Mouse (Mus musculus) left cerebral cortex, adult 8-10 months (tissue): ENCODE results near the gene Psme1. TPM values are rescaled to one million over a fixed set of nuclear protein-coding genes. Genes with fewer than 3 reads are reported as not detected.

Source experiments
- DNase-seq, 2 experiments: peaks; one replicate each; pipeline ENCODE4 v3.0.0; 2022; ENCODE audit warnings: low spot score in 2 of 2
- total RNA-seq, 4 experiments: library from RNA; stranded (reverse); gene quantifications; 2 replicates each; pipeline ENCODE4 v1.2.4; 2022

Psme1 gene
- total RNA-seq = 10 to 100 TPM; 53.6 to 63.7 (median 58.8) TPM

- peak; percentile 41 to 59 for DNase-seq
These were observed at the start of gene Psme1 for GRCm38 (mm10) chr14:55577871-55578667. Gene Psme1, plus strand, starts transcription at chr14:55578123.

- DNase-seq = no peak
These were observed 41.7 kb upstream of the Psme1 start for GRCm38 (mm10) chr14:55536116-55536745.

GRCm38 (mm10) chr14:55540067-55540786 lies 37.7 kb upstream of the Psme1 start, which contains the start of gene Pck2:
Gene Pck2, plus strand, starts transcription at chr14:55540266.
- DNase-seq = peak; percentile 57 to 72

- DNase-seq = peak; percentile 58 to 63
These were observed 37.1 kb upstream of the Psme1 start for GRCm38 (mm10) chr14:55540787-55541321.

GRCm38 (mm10) chr14:55542268-55542667 lies 35.7 kb upstream of the Psme1 start:
- DNase-seq = no peak

GRCm38 (mm10) chr14:55544334-55544733 lies 33.6 kb upstream of the Psme1 start:
- DNase-seq = no peak

- no peak for DNase-seq
These were observed 27.7 kb upstream of the Psme1 start for GRCm38 (mm10) chr14:55550191-55550590.

- DNase-seq = no peak
These were observed 26.6 kb upstream of the Psme1 start for GRCm38 (mm10) chr14:55551347-55551746.

GRCm38 (mm10) chr14:55551794-55552193 lies 26.1 kb upstream of the Psme1 start:
- no peak for DNase-seq

- DNase-seq = no peak
These were observed 23.3 kb upstream of the Psme1 start for GRCm38 (mm10) chr14:55554635-55555034.

GRCm38 (mm10) chr14:55555788-55556187 lies 22.1 kb upstream of the Psme1 start:
- DNase-seq = no peak

- no peak for DNase-seq
These were observed 20.9 kb upstream of the Psme1 start for GRCm38 (mm10) chr14:55557003-55557402.

- no peak for DNase-seq
These were observed 20.3 kb upstream of the Psme1 start for GRCm38 (mm10) chr14:55557587-55557986.

- no peak for DNase-seq
These were observed 19.0 kb upstream of the Psme1 start for GRCm38 (mm10) chr14:55558740-55559448.

GRCm38 (mm10) chr14:55559799-55560201 lies 18.1 kb upstream of the Psme1 start, which contains the start of gene Dcaf11:
Gene Dcaf11, plus strand, starts transcription at chr14:55560006.
- DNase-seq = peak; percentile 83 to 87

GRCm38 (mm10) chr14:55560202-55561073 lies 17.5 kb upstream of the Psme1 start, which contains the start of gene A730061H03Rik:
Gene A730061H03Rik, minus strand, starts transcription at chr14:55560406.
- DNase-seq = peak; percentile 96 to 100

- no peak for DNase-seq
These were observed 16.1 kb upstream of the Psme1 start for GRCm38 (mm10) chr14:55561860-55562259.

GRCm38 (mm10) chr14:55563249-55563648 lies 14.7 kb upstream of the Psme1 start:
- DNase-seq = no peak

- no peak for DNase-seq
These were observed 12.2 kb upstream of the Psme1 start for GRCm38 (mm10) chr14:55565748-55566147.

GRCm38 (mm10) chr14:55567496-55567895 lies 10.4 kb upstream of the Psme1 start:
- DNase-seq = no peak
